Mouse (Mus musculus) MEL (cell line): ENCODE measurements around the gene Cyfip1. TPM values are rescaled to one million over a fixed set of nuclear protein-coding genes. Genes with fewer than 3 reads are reported as not detected.

ENCODE experiments used
- DNase-seq: peaks from one replicate; pipeline ENCODE4 v3.0.0; 2011; ENCODE audit warnings: low read depth, low spot score
- H3K27ac ChIP-seq: 2 replicates; pipeline ENCODE4 v1.5.1; 2012; ENCODE audit warnings: low read depth, mild to moderate bottlenecking, control low read depth, low read length, moderate library complexity; ENCODE audit not compliant: control insufficient read depth
- H3K27me3 ChIP-seq, 2 experiments: fragments of 150-350 bp in 1 of 2; sonication (generic) in 1 of 2; 2 replicates each; pipeline ENCODE4 v1.6.1; 2012; ENCODE audit warnings: low read length in 2 of 2, mild to moderate bottlenecking in 2 of 2, improper control_type of control experiment in 1 of 2, moderate library complexity in 1 of 2; ENCODE audit not compliant: insufficient read depth in 2 of 2, control insufficient read depth in 1 of 2
- H3K36me3 ChIP-seq, 2 experiments: 2 replicates each; pipeline ENCODE4 v1.6.1; 2012 to 2014; ENCODE audit warnings: low read length in 2 of 2, improper control_type of control experiment in 1 of 2, inconsistent platforms in 1 of 2, mild to moderate bottlenecking in 1 of 2; ENCODE audit not compliant: insufficient read depth in 2 of 2, control insufficient read depth in 1 of 2
- H3K4me1 ChIP-seq, 2 experiments: fragments of 150-350 bp in 1 of 2; sonication (generic) in 1 of 2; 2 replicates each; pipeline ENCODE4 v1.6.1; 2012; ENCODE audit warnings: low read length in 2 of 2, improper control_type of control experiment in 1 of 2, mild to moderate bottlenecking in 1 of 2; ENCODE audit not compliant: insufficient read depth in 2 of 2, control insufficient read depth in 1 of 2
- H3K4me3 ChIP-seq, 2 experiments: fragments of 150-350 bp in 1 of 2; sonication (generic) in 1 of 2; 2 replicates each; pipeline ENCODE4 v1.5.1; 2012; ENCODE audit warnings: low read depth in 2 of 2, low read length in 2 of 2, mild to moderate bottlenecking in 2 of 2, moderate library complexity in 2 of 2, control low read depth in 1 of 2, improper control_type of control experiment in 1 of 2; ENCODE audit not compliant: control insufficient read depth in 1 of 2, insufficient read depth in 1 of 2
- H3K79me2 ChIP-seq: 2 replicates; pipeline ENCODE4 v1.6.1; 2012; ENCODE audit warnings: mild to moderate bottlenecking, low read length, moderate library complexity; ENCODE audit not compliant: control insufficient read depth, poor library complexity, insufficient read depth
- H3K9ac ChIP-seq: 2 replicates; pipeline ENCODE4 v1.6.1; 2012; ENCODE audit warnings: low read depth, mild to moderate bottlenecking, control low read depth, low read length, moderate library complexity; ENCODE audit not compliant: control insufficient read depth, poor library complexity, severe bottlenecking
- H3K9me3 ChIP-seq: fragments of 150-350 bp; sonication (generic); replicated peaks from 2 replicates; pipeline ENCODE4 v1.6.1; 2012; ENCODE audit warnings: mild to moderate bottlenecking, low read length, improper control_type of control experiment, moderate library complexity; ENCODE audit not compliant: insufficient read depth
- BHLHE40 ChIP-seq: IDR thresholded peaks from 2 replicates; pipeline ENCODE4 v1.6.1; 2012; ENCODE audit warnings: low read depth, mild to moderate bottlenecking, inconsistent platforms, low read length, improper control_type of control experiment, borderline replicate concordance
- CHD1 ChIP-seq: IDR thresholded peaks from 2 replicates; pipeline ENCODE4 v1.6.1; 2012; ENCODE audit warnings: low read depth, mild to moderate bottlenecking, inconsistent platforms, low read length, improper control_type of control experiment
- CHD2 ChIP-seq: IDR thresholded peaks from 2 replicates; pipeline ENCODE4 v1.6.1; 2011; ENCODE audit warnings: low read length, improper control_type of control experiment
- CTCF ChIP-seq, 3 experiments: IDR thresholded peaks in 2 of 3; conservative IDR thresholded peaks in 1 of 3; 2 replicates each; pipeline ENCODE4 v1.5.1; 2011 to 2012; ENCODE audit warnings: low read length in 3 of 3, low read depth in 2 of 3, mild to moderate bottlenecking in 2 of 3, improper control_type of control experiment in 1 of 3, inconsistent platforms in 1 of 3, mixed read lengths in 1 of 3, moderate library complexity in 1 of 3; ENCODE audit not compliant: control insufficient read depth in 1 of 3, insufficient read depth in 1 of 3, poor library complexity in 1 of 3, severe bottlenecking in 1 of 3
- ELF1 ChIP-seq: IDR thresholded peaks from 2 replicates; pipeline ENCODE4 v1.6.1; 2014; ENCODE audit warnings: low read depth, mild to moderate bottlenecking, inconsistent platforms, low read length, improper control_type of control experiment, moderate library complexity
- EP300 ChIP-seq, 2 experiments: IDR thresholded peaks; 2 replicates each; pipeline ENCODE4 v1.6.1; 2011; ENCODE audit warnings: improper control_type of control experiment in 2 of 2, low read length in 2 of 2, low read depth in 1 of 2, mild to moderate bottlenecking in 1 of 2
- HCFC1 ChIP-seq: IDR thresholded peaks from 2 replicates; pipeline ENCODE4 v1.6.1; 2012; ENCODE audit warnings: low read depth, mild to moderate bottlenecking, inconsistent platforms, low read length, improper control_type of control experiment, moderate library complexity
- JUND ChIP-seq: IDR thresholded peaks from 2 replicates; pipeline ENCODE4 v1.6.1; 2011; ENCODE audit warnings: low read depth, mild to moderate bottlenecking, improper control_type of control experiment, low read length
- KAT2A ChIP-seq: conservative IDR thresholded peaks from 2 replicates; pipeline ENCODE4 v1.6.1; 2012; ENCODE audit warnings: low read depth, low read length, improper control_type of control experiment, inconsistent platforms
- MAFK ChIP-seq: IDR thresholded peaks from 2 replicates; pipeline ENCODE4 v1.6.1; 2011; ENCODE audit warnings: low read depth, mild to moderate bottlenecking, low read length, improper control_type of control experiment, borderline replicate concordance
- MAX ChIP-seq: IDR thresholded peaks from 2 replicates; pipeline ENCODE4 v1.6.1; 2011; ENCODE audit warnings: low read length, improper control_type of control experiment
- MXI1 ChIP-seq: IDR thresholded peaks from 2 replicates; pipeline ENCODE4 v1.6.1; 2011; ENCODE audit warnings: mild to moderate bottlenecking, low read depth, low read length, improper control_type of control experiment
- NELFE ChIP-seq: IDR thresholded peaks from 2 replicates; pipeline ENCODE4 v1.6.1; 2011; ENCODE audit warnings: low read depth, low read length, improper control_type of control experiment
- POLR2A ChIP-seq, 2 experiments: IDR thresholded peaks; 2 replicates each; pipeline ENCODE4 v1.6.1; 2011 to 2012; ENCODE audit warnings: low read length in 2 of 2, mild to moderate bottlenecking in 2 of 2, control low read depth in 1 of 2, improper control_type of control experiment in 1 of 2, low read depth in 1 of 2, moderate library complexity in 1 of 2; ENCODE audit not compliant: control insufficient read depth in 1 of 2, insufficient read depth in 1 of 2, poor library complexity in 1 of 2
- POLR2AphosphoS2 ChIP-seq: IDR thresholded peaks from 2 replicates; pipeline ENCODE4 v1.6.1; 2011; ENCODE audit warnings: low read length, improper control_type of control experiment
- RCOR1 ChIP-seq: IDR thresholded peaks from 2 replicates; pipeline ENCODE4 v1.6.1; 2012; ENCODE audit warnings: low read depth, mild to moderate bottlenecking, inconsistent platforms, low read length, improper control_type of control experiment
- SIN3A ChIP-seq: IDR thresholded peaks from 2 replicates; pipeline ENCODE4 v1.6.1; 2012; ENCODE audit warnings: low read length, improper control_type of control experiment, inconsistent platforms
- SMC3 ChIP-seq: IDR thresholded peaks from 2 replicates; pipeline ENCODE4 v1.6.1; 2011; ENCODE audit warnings: low read depth, low read length, improper control_type of control experiment
- TAL1 ChIP-seq: IDR thresholded peaks from 2 replicates; pipeline ENCODE4 v1.6.1; 2012; ENCODE audit warnings: mild to moderate bottlenecking, inconsistent platforms, low read length, moderate library complexity, mixed read lengths
- TBP ChIP-seq: IDR thresholded peaks from 2 replicates; pipeline ENCODE4 v1.8.0; 2011; ENCODE audit warnings: low read depth, low read length, improper control_type of control experiment
- USF1 ChIP-seq: IDR thresholded peaks from 2 replicates; pipeline ENCODE4 v1.6.1; 2014; ENCODE audit warnings: low read depth, mild to moderate bottlenecking, inconsistent platforms, low read length, improper control_type of control experiment, moderate library complexity
- USF2 ChIP-seq, 2 experiments: IDR thresholded peaks; 2 replicates each; pipeline ENCODE4 v1.6.1; 2011 to 2012; ENCODE audit warnings: improper control_type of control experiment in 2 of 2, low read length in 2 of 2, borderline replicate concordance in 1 of 2, inconsistent platforms in 1 of 2, low read depth in 1 of 2, mild to moderate bottlenecking in 1 of 2; ENCODE audit not compliant: insufficient read depth in 1 of 2
- ZC3H11A ChIP-seq: IDR thresholded peaks from 2 replicates; pipeline ENCODE4 v1.6.1; 2012; ENCODE audit warnings: low read depth, mild to moderate bottlenecking, inconsistent platforms, low read length, improper control_type of control experiment
- ZKSCAN1 ChIP-seq: IDR thresholded peaks from 2 replicates; pipeline ENCODE4 v1.6.1; 2012; ENCODE audit warnings: low read depth, mild to moderate bottlenecking, inconsistent platforms, low read length, improper control_type of control experiment, moderate library complexity
- ZMIZ1 ChIP-seq: IDR thresholded peaks from 2 replicates; pipeline ENCODE4 v1.6.1; 2012; ENCODE audit warnings: low read depth, mild to moderate bottlenecking, inconsistent platforms, low read length, improper control_type of control experiment, moderate library complexity
- ZNF384 ChIP-seq: IDR thresholded peaks from 2 replicates; pipeline ENCODE4 v1.6.1; 2012; ENCODE audit warnings: low read depth, mild to moderate bottlenecking, inconsistent platforms, low read length, improper control_type of control experiment
- polyA plus RNA-seq, 2 experiments: library from polyadenylated mRNA; stranded (reverse) in 1 of 2; unstranded in 1 of 2; fragments of >175 nt in 1 of 2; fragments of >200 nt in 1 of 2; gene quantifications; 2 replicates each; pipeline versions ENCODE4 v1.2.1 to v1.2.4; 2012; ENCODE audit warnings: low replicate concordance in 2 of 2, low read depth in 1 of 2; ENCODE audit not compliant: insufficient read length in 2 of 2, insufficient read depth in 1 of 2, missing spikeins in 1 of 2
- total RNA-seq: library from RNA; depleted of rRNA; stranded (reverse); fragments of 300-350 nt; gene quantifications from 2 replicates; pipeline ENCODE4 v1.2.3, GENCODE M21; 2012

Cyfip1 gene
- total and polyA plus RNA-seq, 3 experiments, result 18.3 to 124 (median 27.6) TPM

DNA sequence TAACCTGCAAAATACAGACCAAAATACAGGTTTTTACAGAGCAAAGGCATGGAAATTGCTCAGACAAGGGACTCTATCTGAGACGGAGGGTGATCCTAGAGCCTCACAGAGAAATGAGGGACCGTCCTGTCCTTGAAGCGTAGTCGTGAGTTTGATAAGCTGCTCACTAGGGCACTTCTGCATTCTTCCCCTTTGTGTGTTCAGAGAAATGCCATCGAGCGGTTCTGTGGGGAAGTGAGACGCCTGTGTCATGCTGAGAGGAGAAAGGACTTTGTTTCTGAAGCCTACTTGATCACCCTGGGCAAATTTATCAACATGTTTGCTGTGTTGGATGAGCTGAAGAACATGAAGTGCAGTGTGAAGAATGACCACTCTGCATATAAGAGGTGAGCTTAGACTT, 33.2 kb downstream of the Cyfip1 start:
- H3K4me1 ChIP-seq, result no peaks in the 10 kb centered on the region
- TF ChIP-seq EP300 (IDR thresholded peaks at IDR 0.05; ENCODE audit: low read depth in 1 of 2, low read length in 2 of 2) (no peak), TAL1 (no peak), MXI1 (no peak), JUND (no peak), HCFC1 (no peak), USF1 (no peak), RCOR1 (no peak), POLR2AphosphoS2 (no peak), ZKSCAN1 (no peak), NELFE (no peak), SIN3A (no peak), ELF1 (no peak), MAX (no peak), MAFK (no peak), BHLHE40 (no peak), CHD2 (no peak)
- no peaks in the 10 kb centered on the region for H3K27me3 ChIP-seq
- no peaks in the 10 kb centered on the region for H3K9me3 ChIP-seq
- peak; percentile 41 for DNase-seq
- no peak overlapping the region for H3K9ac ChIP-seq
- no peak overlapping the region for H3K27ac ChIP-seq
- no peaks in the 10 kb centered on the region; a peak in 2 of 4 replicates for H3K36me3 ChIP-seq
- no peaks in the 10 kb centered on the region for H3K79me2 ChIP-seq
- H3K4me3 ChIP-seq, result no peak overlapping the region

DNA sequence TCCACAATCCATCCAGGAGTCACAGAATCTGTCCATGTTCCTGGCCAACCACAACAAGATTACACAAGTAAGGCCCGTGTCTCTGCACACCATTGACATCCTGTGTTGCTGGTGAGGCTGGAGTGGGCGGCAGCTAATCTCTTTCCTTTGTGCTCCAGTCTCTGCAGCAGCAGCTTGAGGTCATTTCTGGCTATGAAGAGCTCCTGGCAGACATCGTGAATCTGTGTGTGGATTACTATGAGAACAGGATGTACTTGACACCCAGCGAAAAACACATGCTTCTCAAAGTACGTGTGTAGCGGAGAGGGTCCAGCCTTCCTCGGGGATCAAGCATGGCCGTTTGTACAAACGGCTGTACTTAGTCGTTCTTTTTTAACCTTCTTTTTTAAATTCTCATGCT, 36.2 kb downstream of the Cyfip1 start:
- no peak for DNase-seq
- no peak overlapping the region for H3K27ac ChIP-seq
- no peaks in the 10 kb centered on the region for H3K27me3 ChIP-seq
- H3K4me3 ChIP-seq, result no peak overlapping the region
- H3K36me3 ChIP-seq, result no peaks in the 10 kb centered on the region; a peak in 2 of 4 replicates
- no peaks in the 10 kb centered on the region for H3K9me3 ChIP-seq
- no peak overlapping the region for H3K9ac ChIP-seq
- no peaks in the 10 kb centered on the region for H3K79me2 ChIP-seq
- TF ChIP-seq ZNF384 (no peak), CHD1 (no peak), NELFE (no peak), ZMIZ1 (no peak), KAT2A (no peak), USF2 (IDR thresholded peaks at IDR 0.05; ENCODE audit: borderline replicate concordance in 1 of 2, insufficient read depth in 1 of 2, low read depth in 1 of 2, low read length in 2 of 2) (no peak), RCOR1 (no peak), ZC3H11A (no peak), HCFC1 (no peak), SMC3 (no peak), MXI1 (no peak), POLR2A (IDR thresholded peaks at IDR 0.05; ENCODE audit: control insufficient read depth in 1 of 2, insufficient read depth in 1 of 2, low read depth in 1 of 2, low read length in 2 of 2, poor library complexity in 1 of 2) (no peak), USF1 (no peak), CTCF (IDR thresholded peaks at IDR 0.05 in 2 of 3, conservative IDR thresholded peaks at IDR 0.05 in 1 of 3; ENCODE audit: control insufficient read depth in 1 of 3, insufficient read depth in 1 of 3, low read depth in 2 of 3, low read length in 3 of 3, poor library complexity in 1 of 3, severe bottlenecking in 1 of 3) (no peak), TBP (no peak), BHLHE40 (no peak)
- H3K4me1 ChIP-seq, result no peaks in the 10 kb centered on the region
